Comparison of ENCODE assay signal across 23 mouse cellular contexts in the genomic region with DNA sequence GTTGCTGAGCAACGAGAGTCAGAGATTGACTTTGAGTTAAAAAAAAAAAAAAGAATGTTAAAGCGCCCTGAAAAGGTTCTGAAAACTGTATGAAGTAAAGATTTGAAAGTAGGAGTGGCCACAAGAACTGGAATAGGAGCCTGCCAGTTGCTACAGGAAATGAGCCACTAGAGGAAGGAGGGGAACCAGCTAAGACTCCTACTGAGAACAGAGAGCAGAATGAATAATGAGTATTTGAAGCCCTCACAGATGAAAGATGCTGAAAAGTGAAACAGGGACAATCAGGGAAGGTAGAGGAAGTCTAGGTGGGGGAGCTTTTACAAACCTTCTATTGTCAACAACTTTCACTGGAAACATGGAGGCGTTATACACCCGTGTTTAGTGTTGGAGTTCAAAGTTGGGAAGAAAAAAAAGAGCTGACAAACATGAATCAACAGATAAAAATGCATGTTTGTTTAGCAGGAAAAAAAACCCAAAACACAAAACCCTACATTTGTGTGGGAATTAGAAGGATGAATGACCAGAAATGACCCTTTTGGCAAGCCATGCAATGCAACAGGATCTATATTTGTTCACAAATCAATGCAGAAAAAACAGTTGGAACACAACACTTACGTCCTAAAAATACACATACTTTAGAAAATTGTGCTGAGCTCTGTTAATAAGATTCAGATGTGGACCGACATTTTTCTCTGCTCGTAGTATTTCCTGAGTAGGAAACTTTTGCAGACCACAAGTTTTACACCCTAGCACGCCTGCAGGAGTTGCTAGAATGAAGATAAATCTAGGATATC. TPM values are rescaled to one million over a fixed set of nuclear protein-coding genes. Genes with fewer than 3 reads are reported as not detected.
A peak's percentile ranks its signal among the peaks of the same experiment; 100 is the strongest.
DNase-seq lines count a peak whose midpoint lies in the region; ATAC-seq and TF ChIP-seq lines count a peak whose summit lies in the region.
"Had no signal": no experiment of that assay in that cellular context is flagged by ENCODE, and none has a peak within 500 bp of the region (broad histone marks: within the 10 kb centered on the region; RNA-seq: fewer than 3 reads in every experiment).

No protein-coding gene starts in this region.

- no peaks in the 10 kb centered on the region for H3K27me3 ChIP-seq in midbrain, embryonic 14.5 days (ENCODE audit: control insufficient read depth, insufficient read depth, low read length)
- H3K27me3 ChIP-seq in midbrain, embryonic 10.5 days (ENCODE audit: low read depth, poor library complexity, severe bottlenecking): no peaks in the 10 kb centered on the region
- H3K27me3 ChIP-seq: CH12.LX; hindbrain, embryonic 15.5 days; lung, embryonic 15.5 days had no signal

- peak overlapping the region; percentile 13; the same call in 1 of the 2 replicates for H3K4me2 ChIP-seq in midbrain, embryonic 14.5 days (ENCODE audit: low read length)
- H3K4me2 ChIP-seq: hindbrain, embryonic 15.5 days; liver, embryonic 11.5 days; lung, embryonic 15.5 days had no signal

- no peak for TF ChIP-seq POLR2A in embryonic fibroblast, embryonic 13.5 days (IDR thresholded peaks at IDR 0.05; ENCODE audit: low read depth, low read length)

- TF ChIP-seq CTCF in embryonic fibroblast, embryonic 13.5 days (IDR thresholded peaks at IDR 0.05; ENCODE audit: borderline replicate concordance, insufficient read depth, low read length): no peak

- no peak overlapping the region for H3K9ac ChIP-seq in midbrain, embryonic 14.5 days (replicated peaks; ENCODE audit: low read length)
- H3K9ac ChIP-seq: forebrain, postnatal 0 days; hindbrain, embryonic 15.5 days; lung, embryonic 15.5 days had no signal

- H3K9me3 ChIP-seq in midbrain, embryonic 14.5 days (ENCODE audit: control insufficient read depth, low read length): no peaks in the 10 kb centered on the region
- H3K9me3 ChIP-seq in midbrain, embryonic 10.5 days (replicated peaks): no peaks in the 10 kb centered on the region
- H3K9me3 ChIP-seq: heart, embryonic 10.5 days; hindbrain, embryonic 15.5 days; lung, embryonic 15.5 days had no signal

- ATAC-seq in frontal cortex, adult (ENCODE audit: low TSS enrichment): peak; percentile 36; the same call in 1 of the 2 replicates
- no peak for ATAC-seq in midbrain, embryonic 14.5 days (ENCODE audit: low FRiP score, low TSS enrichment)
- ATAC-seq: activated CD4-positive, CD25-positive, alpha-beta regulatory T cell, adult 4 months; intestine, embryonic 16.5 days had no signal

- peaks cover 30% of the 10 kb centered on the region for H3K4me1 ChIP-seq in midbrain, embryonic 14.5 days (ENCODE audit: control insufficient read depth, insufficient read depth, low read length)
- H3K4me1 ChIP-seq in midbrain, embryonic 10.5 days: peaks cover 50% of the 10 kb centered on the region
- H3K4me1 ChIP-seq in embryonic fibroblast, embryonic 13.5 days (ENCODE audit: control insufficient read depth, insufficient read depth, low read length): peaks cover 16% of the 10 kb centered on the region

- no peak for DNase-seq in frontal cortex, postnatal 36 days (ENCODE audit: low spot score in 2 of 2)
- DNase-seq in midbrain, embryonic 14.5 days: no peak
- no peak for DNase-seq in midbrain, embryonic 10.5 days (ENCODE audit: low spot score)
- DNase-seq in lung, postnatal 10 days: no peak
- DNase-seq in right cerebral cortex, adult 18-20 months: no peak
- DNase-seq in thymus, postnatal 36 days: no peak
- DNase-seq: adrenal gland, postnatal 25 days; cerebellum, adult 9-10 months; forebrain, postnatal 0 days; gastrocnemius, postnatal 10 days; kidney, postnatal 10 days; thymus, postnatal 4 days had no signal

- no peak overlapping the region for H3K27ac ChIP-seq in midbrain, embryonic 14.5 days (replicated peaks; ENCODE audit: low read depth, low read length)
- no peak overlapping the region for H3K27ac ChIP-seq in midbrain, embryonic 10.5 days (replicated peaks)
- peak overlapping the region; percentile 80 for H3K27ac ChIP-seq in embryonic fibroblast, embryonic 13.5 days (ENCODE audit: insufficient read depth, low read length)
- H3K27ac ChIP-seq: heart, embryonic 10.5 days; hindbrain, embryonic 15.5 days; layer of hippocampus, adult 2 months; lung, embryonic 15.5 days had no signal

- WGBS in midbrain, embryonic 14.5 days: 62% methylated on average over 8 of the region's 8 CpGs
- 75% methylated on average over 8 of the region's 8 CpGs for WGBS in midbrain, embryonic 10.5 days

- H3K36me3 ChIP-seq in midbrain, embryonic 14.5 days (ENCODE audit: control insufficient read depth, insufficient read depth, low read length): peaks cover 40% of the 10 kb centered on the region
- peaks cover 100% of the 10 kb centered on the region for H3K36me3 ChIP-seq in midbrain, embryonic 10.5 days

- H3K4me3 ChIP-seq in midbrain, embryonic 14.5 days (replicated peaks; ENCODE audit: low read depth, low read length): no peak overlapping the region
- H3K4me3 ChIP-seq in midbrain, embryonic 10.5 days: no peak overlapping the region
- no peak overlapping the region for H3K4me3 ChIP-seq in embryonic fibroblast, embryonic 13.5 days (ENCODE audit: insufficient read depth, low read length)
- H3K4me3 ChIP-seq: erythroblast, embryonic 14.5 days; heart, embryonic 10.5 days; hindbrain, embryonic 15.5 days; layer of hippocampus, adult 2 months; lung, embryonic 15.5 days had no signal

RNA-seq across cellular contexts. Expression of a gene that starts 7.4 kb away (rescaled TPM):
- 32.3 and 53.3 TPM in 2 replicates for polyA plus RNA-seq in midbrain, embryonic 14.5 days (2014; fragmentation: Nextera tagmentation; extraction: Ambion mirVana)
- polyA plus RNA-seq in midbrain, embryonic 10.5 days (2016; fragmentation: Nextera tagmentation; extraction: Ambion mirVana): 59.1 and 71.5 TPM in 2 replicates
- polyA plus RNA-seq in embryonic fibroblast, embryonic 13.5 days (2011; ENCODE audit: insufficient read length, low read depth, missing spikeins): 64.2 and 103 TPM in 2 replicates
- polyA plus RNA-seq: activated CD4-positive, CD25-positive, alpha-beta regulatory T cell, adult 4 months; erythroblast, embryonic 14.5 days had no signal
